Mouse (Mus musculus) left cerebral cortex, adult 11 months (tissue): ENCODE data around the gene Mrpl38.
A peak's percentile ranks its signal among the peaks of the same experiment; 100 is the strongest.

Experiments
- DNase-seq: peaks from one replicate; pipeline ENCODE4 v3.0.0; 2022; ENCODE audit warnings: low spot score

Mrpl38 gene

GRCm38 (mm10) chr11:116138468-116139138, at the start of gene Mrpl38:
TSS of gene Mrpl38 (minus strand) at chr11:116138868.
- DNase-seq = peak; percentile 85

DNA sequence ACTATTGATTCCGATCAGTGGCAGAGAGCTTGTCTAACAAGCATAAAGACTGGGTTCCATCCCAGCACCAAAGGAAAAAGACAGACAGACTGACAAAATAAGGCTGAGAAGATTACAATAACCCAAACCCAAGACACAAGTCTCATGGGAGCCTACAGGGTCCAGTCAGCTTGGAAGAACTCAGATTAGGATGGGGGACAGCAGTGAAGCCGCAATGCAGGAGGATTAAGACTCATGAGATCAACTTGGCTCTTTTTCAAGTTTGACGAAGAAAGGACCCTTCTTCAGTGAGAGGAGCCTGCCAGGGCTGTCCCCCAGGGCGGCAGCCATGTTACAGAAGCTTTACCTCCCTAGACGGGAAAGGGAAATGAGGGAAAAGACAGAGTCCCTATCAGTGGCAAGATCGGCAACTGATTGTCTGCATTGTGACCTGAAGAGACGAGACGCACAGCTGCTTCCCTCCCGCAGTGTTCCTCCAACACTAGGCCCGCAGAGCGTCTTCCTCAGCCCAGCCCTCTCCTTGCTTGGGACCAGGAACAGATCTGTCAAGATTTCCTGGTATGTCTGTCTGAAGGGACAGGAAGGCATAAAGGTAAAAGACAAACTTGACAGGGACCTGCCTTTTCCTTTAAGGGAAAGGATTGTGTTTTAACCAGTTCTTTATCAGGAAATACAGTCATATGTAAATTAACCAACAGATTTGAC, 48.7 kb upstream of the Mrpl38 start:
- no peak for DNase-seq

GRCm38 (mm10) chr11:116186360-116186759, 47.7 kb upstream of the Mrpl38 start:
- no peak for DNase-seq

- DNase-seq = no peak
Measured at GRCm38 (mm10) chr11:116185836-116186235, 47.2 kb upstream of the Mrpl38 start.

GRCm38 (mm10) chr11:116178411-116179121, 39.9 kb upstream of the Mrpl38 start:
- no peak for DNase-seq

GRCm38 (mm10) chr11:116176010-116176409, 37.3 kb upstream of the Mrpl38 start:
- no peak for DNase-seq

DNA sequence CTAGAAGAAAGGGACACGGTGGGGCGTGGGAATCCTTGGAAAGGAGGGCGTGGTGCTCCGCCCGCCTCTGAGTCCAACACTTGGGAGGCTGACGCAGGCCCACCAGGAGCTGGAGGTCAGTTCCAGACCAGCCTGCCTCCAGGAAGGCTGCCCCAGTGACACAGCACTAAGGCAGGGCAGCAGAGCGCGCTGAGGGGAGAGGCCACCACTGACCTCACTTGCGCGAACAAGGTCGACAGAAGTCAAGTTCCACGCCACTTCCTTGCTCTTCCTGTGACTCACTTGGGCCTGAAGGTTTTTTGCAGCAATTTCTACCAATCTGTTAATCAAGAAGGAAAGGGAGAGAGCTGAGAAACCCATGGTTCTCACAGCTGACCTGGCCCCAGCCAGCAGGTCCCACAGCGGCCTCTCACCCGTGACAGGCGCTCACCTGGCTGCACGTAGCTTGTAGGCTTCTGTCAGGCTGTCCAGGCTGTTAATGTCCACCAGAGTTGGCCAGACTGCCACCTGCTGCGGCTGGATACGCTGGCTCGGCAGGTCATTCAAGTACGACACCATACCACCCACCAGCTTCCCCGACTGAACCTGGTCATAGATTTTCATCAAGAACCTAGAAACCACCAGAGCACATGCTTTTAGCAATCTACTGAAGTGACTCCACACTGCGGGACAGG, 36.2 kb upstream of the Mrpl38 start:
- DNase-seq = no peak

DNA sequence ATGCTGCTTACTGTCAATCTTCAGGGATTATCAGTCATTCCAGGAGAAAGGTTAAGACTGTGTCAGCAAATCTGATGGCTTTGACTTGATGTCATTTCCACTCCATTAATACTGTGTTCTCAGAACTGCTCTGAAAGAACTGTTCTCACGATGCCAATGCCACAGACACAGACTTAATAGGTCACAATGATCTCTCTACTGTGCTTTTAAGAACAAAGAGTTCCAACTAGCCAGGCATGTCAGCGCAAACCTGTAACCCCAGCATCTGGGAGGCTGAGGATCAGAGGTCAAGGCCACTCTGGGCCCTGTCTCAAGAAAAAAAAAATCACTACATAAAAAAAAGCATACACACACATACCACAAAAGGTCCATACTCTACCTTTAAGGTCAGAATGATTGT, 33.3 kb upstream of the Mrpl38 start:
- no peak for DNase-seq

- no peak for DNase-seq
Measured at GRCm38 (mm10) chr11:116170003-116170800, 31.5 kb upstream of the Mrpl38 start.

- no peak for DNase-seq
Measured at GRCm38 (mm10) chr11:116169214-116169613, 30.5 kb upstream of the Mrpl38 start.

- peak; percentile 94 for DNase-seq
Measured at GRCm38 (mm10) chr11:116167884-116168439, 29.3 kb upstream of the Mrpl38 start, which contains the start of gene Fbf1. TSS of gene Fbf1 (minus strand) at chr11:116168166.

GRCm38 (mm10) chr11:116167232-116167631, 28.6 kb upstream of the Mrpl38 start:
- no peak for DNase-seq

GRCm38 (mm10) chr11:116163002-116163401, 24.3 kb upstream of the Mrpl38 start:
- no peak for DNase-seq

GRCm38 (mm10) chr11:116162146-116162545, 23.5 kb upstream of the Mrpl38 start:
- DNase-seq = peak; percentile 63

GRCm38 (mm10) chr11:116161312-116161711, 22.6 kb upstream of the Mrpl38 start:
- no peak for DNase-seq

DNA sequence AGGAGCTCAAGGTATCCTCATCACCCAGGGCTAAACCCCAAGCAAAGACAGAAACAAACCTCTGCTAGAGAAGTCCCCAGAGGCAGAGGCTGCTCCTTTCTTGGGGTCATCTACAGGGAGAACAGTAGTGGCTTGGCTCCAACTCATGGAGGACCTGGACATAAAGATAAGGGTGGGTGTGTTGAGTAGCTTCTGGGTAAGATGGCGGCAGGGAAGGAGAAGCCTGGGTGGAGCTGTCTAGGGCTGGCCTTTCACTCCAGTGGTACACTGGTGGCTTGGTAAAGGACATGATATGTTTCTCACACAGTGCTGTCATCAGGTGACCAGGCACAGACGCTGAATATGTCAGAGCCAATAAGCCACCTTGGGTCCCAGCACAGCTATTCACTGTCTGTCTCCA, 12.3 kb upstream of the Mrpl38 start:
- no peak for DNase-seq

DNA sequence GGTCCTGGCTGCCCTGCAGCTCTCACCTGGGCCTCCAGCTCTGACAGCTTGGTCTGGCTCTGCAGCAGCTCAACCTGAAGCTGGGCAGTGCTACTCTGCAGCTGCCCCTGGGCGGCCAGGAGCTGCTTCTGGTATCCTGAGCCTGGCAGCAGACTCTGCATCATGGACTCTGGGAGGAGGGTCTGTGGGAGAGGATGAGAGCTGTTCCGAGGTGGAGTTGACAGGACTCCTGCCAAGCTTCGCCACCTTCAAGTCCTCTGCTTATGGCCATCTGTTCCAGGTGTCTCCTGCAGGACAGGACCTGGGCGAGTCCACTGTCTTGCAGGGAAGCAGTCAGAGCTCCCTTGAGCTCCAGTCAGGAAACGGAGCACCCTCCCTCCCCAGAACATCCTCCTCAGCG, 10.7 kb upstream of the Mrpl38 start:
- no peak for DNase-seq

DNA sequence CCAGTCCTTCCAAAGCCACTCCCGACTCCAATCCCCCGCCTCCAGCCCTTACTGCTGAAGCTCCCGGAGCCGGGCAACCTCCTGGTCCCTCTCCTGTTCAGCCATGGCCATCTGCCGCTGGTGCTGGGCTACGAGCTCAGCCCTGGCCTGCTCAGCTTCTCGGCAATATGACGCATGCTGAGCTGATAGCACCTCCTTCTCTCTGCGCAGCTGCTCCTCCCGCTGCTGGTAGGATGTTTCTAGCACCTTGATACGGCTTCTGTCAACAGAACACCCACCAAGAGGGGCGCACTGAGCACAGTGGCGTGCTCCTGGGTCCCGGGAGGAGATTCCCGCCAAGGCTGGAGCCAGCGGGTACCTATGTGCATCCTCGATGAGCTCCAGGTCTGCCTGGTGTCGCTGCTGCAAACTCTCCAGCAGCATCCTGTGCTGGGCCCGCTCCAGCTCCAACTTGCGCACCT, 10.1 kb upstream of the Mrpl38 start:
- no peak for DNase-seq

GRCm38 (mm10) chr11:116146294-116146985, 7.8 kb upstream of the Mrpl38 start:
- DNase-seq = peak; percentile 47

DNA sequence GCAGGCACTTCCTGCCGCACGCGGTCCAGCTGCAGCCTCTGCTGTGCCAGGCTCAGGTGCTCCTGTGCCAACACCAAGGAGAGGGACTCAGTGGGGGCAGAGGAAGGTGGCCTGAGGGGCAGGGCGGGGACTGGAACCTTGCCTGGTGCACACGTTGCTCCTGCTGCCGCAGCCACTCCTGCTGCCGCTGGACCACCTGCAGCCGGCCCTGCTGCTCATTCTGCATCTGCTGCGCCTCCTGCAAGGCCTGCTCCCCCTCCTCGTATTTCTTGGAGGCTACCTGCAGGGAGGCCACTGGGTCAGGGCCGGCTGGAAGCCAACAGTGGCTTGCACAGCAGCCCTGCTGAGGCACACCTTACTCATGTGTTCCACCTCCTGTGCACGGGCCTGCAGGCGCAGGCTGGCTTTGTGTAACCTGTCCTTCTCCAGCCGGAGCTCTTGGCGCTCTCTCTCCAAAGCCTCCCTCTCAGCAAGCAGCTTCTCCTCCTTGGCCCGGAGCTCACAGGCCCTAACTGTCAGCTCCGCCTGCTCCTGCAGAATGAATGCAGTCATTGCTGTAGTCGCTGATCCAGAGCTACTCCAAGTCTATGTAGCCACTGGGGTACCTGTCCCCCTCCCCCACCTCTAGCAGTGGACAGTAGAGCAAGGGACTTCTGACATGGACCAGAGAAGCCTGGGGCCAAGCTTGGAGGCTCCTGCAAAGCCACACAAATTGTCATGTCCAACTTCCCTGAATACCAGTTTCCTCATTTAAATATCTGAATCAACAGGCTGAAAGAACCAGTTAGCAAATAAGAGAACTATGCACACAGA, 7.0 kb upstream of the Mrpl38 start:
- no peak for DNase-seq
